Mouse (Mus musculus) liver, postnatal 0 days (tissue): ENCODE measurements around the gene Syt15.

Experiments used
- CTCF ChIP-seq: sonication (generic); IDR thresholded peaks from 2 replicates; pipeline ENCODE4 v1.5.1; 2016; ENCODE audit warnings: antibody characterized with exemption, low read depth
- EP300 ChIP-seq: IDR thresholded peaks from 2 replicates; pipeline ENCODE4 v1.6.1; 2016; ENCODE audit warnings: antibody characterized with exemption, low read depth, mild to moderate bottlenecking

GRCm38 (mm10) chr14:34208651-34209050 lies 10.7 kb upstream of the Syt15 start:
- TF ChIP-seq EP300 (no peak), CTCF (peak; percentile 61)
